20 mouse cellular contexts compared by ENCODE assay signal in the genomic region with DNA sequence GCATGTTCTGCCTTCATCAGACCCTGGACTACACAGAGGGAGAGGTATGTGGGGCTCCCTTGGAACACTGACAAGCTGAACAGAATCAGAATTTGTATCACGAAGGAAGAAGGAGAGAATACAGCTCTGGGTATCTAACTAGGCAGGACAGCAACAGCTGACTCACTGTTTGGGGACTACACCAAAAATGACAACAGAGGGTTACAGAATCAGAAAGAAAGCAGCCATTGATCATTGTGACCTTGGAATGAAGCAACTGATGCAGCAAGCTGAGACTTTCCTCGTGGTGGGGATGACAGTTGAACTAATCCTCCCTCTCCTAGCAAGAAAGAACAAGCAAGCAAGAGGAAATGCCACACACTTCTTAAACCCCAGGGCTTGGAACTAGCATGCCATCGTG.
"Had no signal": no experiment of that assay in that cellular context is flagged by ENCODE, and none has a peak within 500 bp of the region (broad histone marks: within the 10 kb centered on the region; RNA-seq: fewer than 3 reads in every experiment).

No protein-coding gene starts in this region.

- H3K27ac ChIP-seq: limb, embryonic 12.5 days; limb, embryonic 15.5 days; liver, embryonic 14.5 days; lung, embryonic 15.5 days; midbrain, embryonic 10.5 days; midbrain, embryonic 13.5 days; neural tube, embryonic 13.5 days had no signal

- DNase-seq: kidney, adult 18-20 months; kidney, adult 9 months; kidney, postnatal 14 days; kidney, postnatal 4 days; left cerebral cortex, postnatal 4 days; liver, postnatal 0 days; lung, postnatal 36 days; thymus, adult 18-20 months; thymus, postnatal 36 days had no signal

- H3K4me3 ChIP-seq: limb, embryonic 12.5 days; limb, embryonic 15.5 days; lung, embryonic 15.5 days; megakaryocyte, embryonic 14.5 days; midbrain, embryonic 10.5 days; midbrain, embryonic 13.5 days; myocyte; neural tube, embryonic 13.5 days had no signal

- ATAC-seq: intestine, embryonic 16.5 days; liver, postnatal 0 days; midbrain, embryonic 13.5 days; midbrain, embryonic 16.5 days had no signal
